Mouse (Mus musculus) C2C12 (cell line): ENCODE data around the gene Foxo4. TPM values are rescaled to one million over a fixed set of nuclear protein-coding genes. Genes with fewer than 3 reads are reported as not detected.

Source experiments
- H3K27me3 ChIP-seq: one replicate; pipeline ENCODE4 v1.6.1; 2011; ENCODE audit not compliant: control insufficient read depth, insufficient read depth, insufficient read length
- H3K36me3 ChIP-seq: one replicate; pipeline ENCODE4 v1.6.1; 2011; ENCODE audit not compliant: control insufficient read depth, insufficient read depth
- H3K4me3 ChIP-seq: one replicate; pipeline ENCODE4 v1.5.1; 2011; ENCODE audit warnings: mild to moderate bottlenecking, control low read depth; ENCODE audit not compliant: poor library complexity, insufficient read depth, severe bottlenecking
- H3K79me2 ChIP-seq: one replicate; pipeline ENCODE4 v1.6.1; 2011; ENCODE audit not compliant: control insufficient read depth, insufficient read depth
- H3K79me3 ChIP-seq: one replicate; pipeline ENCODE4 v1.6.1; 2011; ENCODE audit warnings: low read depth, control low read depth
- H3ac ChIP-seq: one replicate; pipeline ENCODE3; 2011; ENCODE audit warnings: low read depth; ENCODE audit not compliant: control insufficient read depth, insufficient read length
- CEBPB ChIP-seq: IDR thresholded peaks from one replicate; pipeline ENCODE4 v1.6.1; 2011; ENCODE audit warnings: low read depth, mild to moderate bottlenecking, control low read depth, moderate library complexity
- CTCF ChIP-seq: IDR thresholded peaks from one replicate; pipeline ENCODE4 v1.5.1; 2011; ENCODE audit not compliant: control insufficient read depth, insufficient read depth, insufficient read length
- FOSL1 ChIP-seq: IDR thresholded peaks from one replicate; pipeline ENCODE4 v1.8.0; 2011; ENCODE audit warnings: mild to moderate bottlenecking, low read length; ENCODE audit not compliant: poor library complexity, insufficient read depth, severe bottlenecking
- MAX ChIP-seq: IDR thresholded peaks from one replicate; pipeline ENCODE4 v1.6.1; 2011; ENCODE audit warnings: mild to moderate bottlenecking, control low read depth
- MYOD1 ChIP-seq: IDR thresholded peaks from one replicate; pipeline ENCODE4 v1.6.1; 2011; ENCODE audit warnings: low read depth; ENCODE audit not compliant: control insufficient read depth, insufficient read length
- MYOG ChIP-seq: IDR thresholded peaks from one replicate; pipeline ENCODE4 v1.6.1; 2011; ENCODE audit not compliant: control insufficient read depth, insufficient read length; ENCODE audit errors: extremely low read depth
- USF1 ChIP-seq: IDR thresholded peaks from one replicate; pipeline ENCODE4 v1.6.1; 2011; ENCODE audit warnings: low read depth, mild to moderate bottlenecking, control low read depth, moderate library complexity
- polyA plus RNA-seq: library from polyadenylated mRNA; unstranded; fragments of >200 nt; fragmentation: generic; extraction: Trizol; gene quantifications from one replicate; pipeline ENCODE4 v1.2.1, GENCODE M21; 2012; ENCODE audit warnings: missing spikeins

Gene Foxo4
- polyA plus RNA-seq, 1 experiment = 8.6 TPM

DNA sequence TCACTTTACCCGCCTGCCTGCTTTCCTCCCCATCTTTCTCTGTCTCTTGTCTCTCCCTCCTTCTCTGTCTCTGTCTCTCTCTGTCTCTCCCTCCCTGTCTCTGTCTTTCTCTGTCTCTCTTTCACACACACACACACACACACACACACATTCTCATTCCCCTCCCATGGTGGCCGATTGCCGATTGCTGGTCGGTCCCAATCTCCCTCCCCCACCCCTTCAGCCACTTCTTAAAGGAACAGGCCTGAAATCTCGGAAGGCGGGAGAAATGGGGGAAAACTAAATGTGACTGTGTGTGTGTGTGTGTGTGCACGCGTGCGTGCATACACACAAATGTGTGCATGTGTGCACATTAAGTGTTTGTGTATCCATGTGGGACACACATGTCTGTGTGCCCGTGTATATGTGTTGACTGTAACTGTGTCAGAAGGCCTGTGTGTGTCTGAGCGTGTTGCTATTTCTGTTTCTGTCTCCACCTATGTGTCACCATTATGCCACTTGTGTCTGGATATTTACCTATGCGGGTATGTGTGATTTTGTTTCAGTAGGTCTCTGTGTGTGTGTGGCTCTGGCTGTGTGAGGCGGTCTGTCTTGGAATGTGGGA lies 46.2 kb downstream of the Foxo4 start:
- TF ChIP-seq MAX (no peak), USF1 (no peak), MYOD1 (no peak), CEBPB (no peak), FOSL1 (no peak), CTCF (no peak), MYOG (no peak)

DNA sequence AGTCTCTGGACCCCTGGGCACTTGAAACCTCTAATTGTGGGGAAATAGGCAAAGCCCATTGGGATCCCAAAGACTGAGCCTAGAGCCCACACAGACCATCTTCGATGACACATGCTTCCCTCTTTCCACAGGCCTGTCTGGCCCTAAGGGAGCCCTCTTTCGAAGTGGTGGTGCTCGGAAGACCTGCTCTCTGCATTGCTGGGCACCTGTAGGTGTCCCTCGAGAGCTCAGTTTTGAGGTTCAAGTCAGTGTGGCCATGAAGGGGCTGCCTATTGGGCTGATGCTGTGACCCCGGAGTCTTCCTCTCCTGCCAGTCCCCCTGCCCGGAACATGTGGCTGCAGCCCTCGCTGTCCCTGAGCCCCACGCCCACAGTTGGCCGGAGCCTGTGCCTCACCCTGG lies 47.3 kb downstream of the Foxo4 start:
- H3K79me3 ChIP-seq = no peaks in the 10 kb centered on the region
- H3K79me2 ChIP-seq = no peaks in the 10 kb centered on the region
- H3K27me3 ChIP-seq = peaks cover 3% of the 10 kb centered on the region
- H3K4me3 ChIP-seq = no peak overlapping the region
- TF ChIP-seq MAX (no peak), USF1 (no peak), MYOG (no peak), CTCF (no peak), MYOD1 (no peak), FOSL1 (no peak), CEBPB (no peak)
- no peak overlapping the region for H3ac ChIP-seq
- no peaks in the 10 kb centered on the region for H3K36me3 ChIP-seq

More for the DNA sequence above, 46.2 kb downstream of the Foxo4 start:
- Histone ChIP-seq H3K36me3 (no peaks in the 10 kb centered on the region), H3K4me3 (no peak overlapping the region), H3ac (no peak overlapping the region), H3K79me3 (no peaks in the 10 kb centered on the region), H3K79me2 (no peaks in the 10 kb centered on the region), H3K27me3 (no peaks in the 10 kb centered on the region)

DNA sequence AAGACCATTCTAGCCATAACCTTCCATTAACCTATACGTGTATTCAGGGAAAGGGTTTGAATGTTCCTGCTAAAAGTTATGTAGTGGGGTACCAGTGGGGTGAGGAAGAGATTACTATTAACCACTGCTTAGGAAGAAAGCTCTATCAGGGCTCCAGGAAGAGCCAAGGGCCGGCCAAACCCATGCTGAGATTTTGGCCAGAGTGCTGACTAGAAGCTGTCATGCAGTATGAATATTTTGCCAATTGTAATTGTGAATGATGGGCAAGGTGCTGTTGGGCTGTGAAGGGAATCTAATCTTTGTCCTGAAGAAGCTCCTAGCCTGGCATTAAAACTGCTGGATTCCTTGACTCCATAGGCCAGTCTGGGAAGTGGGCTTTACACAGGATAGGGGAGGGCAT lies 50.3 kb downstream of the Foxo4 start:
- H3K4me3 ChIP-seq = no peak overlapping the region
- H3K79me3 ChIP-seq = no peaks in the 10 kb centered on the region
- H3ac ChIP-seq = no peak overlapping the region
- no peaks in the 10 kb centered on the region for H3K36me3 ChIP-seq
- no peaks in the 10 kb centered on the region for H3K79me2 ChIP-seq
- H3K27me3 ChIP-seq = peaks cover 3% of the 10 kb centered on the region
- no peak for TF ChIP-seq CEBPB

DNA sequence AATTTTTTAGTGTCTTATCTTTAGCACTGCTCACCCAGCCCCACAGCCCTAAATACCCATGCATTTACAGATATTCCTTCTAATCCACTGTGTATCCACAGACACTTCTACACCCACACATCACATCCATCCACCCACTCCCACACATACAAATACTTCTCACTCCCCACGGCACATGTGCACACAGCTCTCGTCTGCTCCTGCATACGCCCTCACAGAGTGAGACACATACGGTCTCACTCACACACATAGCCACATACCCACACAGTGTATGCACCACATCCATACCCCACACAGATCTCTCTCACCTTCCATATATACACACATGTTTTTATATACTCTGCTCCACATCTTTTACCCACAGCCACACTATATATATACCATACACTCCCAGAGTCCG lies 55.0 kb downstream of the Foxo4 start:
- H3K27me3 ChIP-seq = peaks cover 3% of the 10 kb centered on the region
- H3K79me2 ChIP-seq = no peaks in the 10 kb centered on the region
- H3K4me3 ChIP-seq = no peak overlapping the region
- H3K36me3 ChIP-seq = no peaks in the 10 kb centered on the region
- no peak overlapping the region for H3ac ChIP-seq
- TF ChIP-seq FOSL1 (no peak), MYOG (no peak), CTCF (no peak), CEBPB (no peak)
- H3K79me3 ChIP-seq = no peaks in the 10 kb centered on the region

Other genes starting within 250 kb of the Foxo4 start
- not detected for gene Tex11, start 194.9 kb upstream of the Foxo4 start, polyA plus RNA-seq
- gene Slc7a3, start 168.5 kb upstream of the Foxo4 start, polyA plus RNA-seq = 3.6 TPM
- 51.3 TPM for gene Snx12, start 32.0 kb upstream of the Foxo4 start, polyA plus RNA-seq
- gene Gm614, start 9.5 kb downstream of the Foxo4 start, polyA plus RNA-seq = not detected
- gene Il2rg, start 13.7 kb downstream of the Foxo4 start, polyA plus RNA-seq = 1.7 TPM
- not detected for gene Gm20489, start 14.5 kb downstream of the Foxo4 start, polyA plus RNA-seq
- 22.7 TPM for gene Med12, start 19.5 kb downstream of the Foxo4 start, polyA plus RNA-seq
- gene Nlgn3, start 44.6 kb downstream of the Foxo4 start, polyA plus RNA-seq = not detected
- gene Gjb1, start 121.8 kb downstream of the Foxo4 start, polyA plus RNA-seq = not detected
- gene Zmym3, start 166.3 kb downstream of the Foxo4 start, polyA plus RNA-seq = 15.8 TPM
- gene Nono, start 174.8 kb downstream of the Foxo4 start, polyA plus RNA-seq = 304 TPM
- 0.36 TPM for gene Itgb1bp2, start 194.6 kb downstream of the Foxo4 start, polyA plus RNA-seq